In genomic region chr8:111492508-111492907, GRCm38 (mm10) we compare ENCODE assay signal across 13 mouse cellular contexts.
"Had no signal": no experiment of that assay in that cellular context is flagged by ENCODE, and none has a peak within 500 bp of the region (broad histone marks: within the 10 kb centered on the region; RNA-seq: fewer than 3 reads in every experiment).

No protein-coding gene starts in this region.

- H3K27ac ChIP-seq: kidney, postnatal 0 days; limb, embryonic 12.5 days; liver, embryonic 14.5 days; midbrain, embryonic 13.5 days; stomach, embryonic 15.5 days had no signal

- H3K9me3 ChIP-seq: limb, embryonic 12.5 days; midbrain, embryonic 13.5 days; stomach, embryonic 15.5 days had no signal

- H3K4me1 ChIP-seq: limb, embryonic 12.5 days; midbrain, embryonic 13.5 days; stomach, embryonic 15.5 days had no signal

- DNase-seq: kidney, postnatal 36 days; layer of hippocampus, adult 9-11 months; layer of hippocampus, postnatal 36 days; lung, adult 18-20 months; lung, postnatal 36 days; right cerebral cortex, postnatal 14 days; thymus, adult 2 months; thymus, postnatal 25 days had no signal

- H3K27me3 ChIP-seq: limb, embryonic 12.5 days; midbrain, embryonic 13.5 days; stomach, embryonic 15.5 days had no signal

- H3K9ac ChIP-seq: limb, embryonic 12.5 days; liver, embryonic 14.5 days; midbrain, embryonic 13.5 days; stomach, embryonic 15.5 days had no signal

- H3K4me3 ChIP-seq: limb, embryonic 12.5 days; midbrain, embryonic 13.5 days; stomach, embryonic 15.5 days had no signal
